Mouse (Mus musculus) midbrain, embryonic 11.5 days (tissue): ENCODE results near the gene Sft2d2. TPM values are rescaled to one million over a fixed set of nuclear protein-coding genes. Genes with fewer than 3 reads are reported as not detected.
A peak's percentile ranks its signal among the peaks of the same experiment; 100 is the strongest.

Source experiments
- ATAC-seq: fragments of 200-750 bp; cut with Nextera tagmentation; 2 replicates; pipeline ENCODE4 v1.8.0; 2017; ENCODE audit warnings: moderate TSS enrichment, moderate library complexity; ENCODE audit not compliant: low FRiP score
- DNase-seq: peaks from one replicate; pipeline ENCODE4 v3.0.0; 2015; ENCODE audit warnings: low spot score; ENCODE audit errors: missing footprints
- H3K27ac ChIP-seq: fragments of 300-500 bp; sonication (generic); 2 replicates; pipeline ENCODE4 v1.5.1; 2014; ENCODE audit warnings: low read depth, low read length
- H3K27me3 ChIP-seq: fragments of 300-500 bp; sonication (generic); 2 replicates; pipeline ENCODE4 v1.6.1; 2014; ENCODE audit warnings: mild to moderate bottlenecking, low read length, moderate library complexity, mixed read lengths; ENCODE audit not compliant: control insufficient read depth, insufficient read depth
- H3K36me3 ChIP-seq: fragments of 300-500 bp; sonication (generic); 2 replicates; pipeline ENCODE4 v1.6.1; 2014; ENCODE audit warnings: mild to moderate bottlenecking, low read length, moderate library complexity, mixed read lengths; ENCODE audit not compliant: control insufficient read depth, insufficient read depth
- H3K4me1 ChIP-seq: fragments of 300-500 bp; sonication (generic); 2 replicates; pipeline ENCODE4 v1.6.1; 2014; ENCODE audit warnings: low read length; ENCODE audit not compliant: control insufficient read depth, insufficient read depth
- H3K4me2 ChIP-seq: fragments of 300-500 bp; sonication (generic); 2 replicates; pipeline ENCODE4 v1.6.1; 2014; ENCODE audit warnings: mild to moderate bottlenecking, moderate library complexity
- H3K4me3 ChIP-seq: fragments of 300-500 bp; sonication (generic); 2 replicates; pipeline ENCODE4 v1.5.1; 2014; ENCODE audit warnings: low read depth, low read length
- H3K9ac ChIP-seq: fragments of 300-500 bp; sonication (generic); 2 replicates; pipeline ENCODE4 v1.6.1; 2014; ENCODE audit warnings: low read length
- H3K9me3 ChIP-seq: fragments of 300-500 bp; sonication (generic); 2 replicates; pipeline ENCODE4 v1.6.1; 2016; ENCODE audit warnings: low read length; ENCODE audit not compliant: control insufficient read depth
- WGBS: fragments of 180-500 bp; shearing (Covaris S2); extraction: QIAGEN DNeasy Blood & Tissue Kit; methylation state at CpG from one replicate; pipeline ENCODE4 v1.1.7; 2014; 5-methylcytosine and 5-hydroxymethylcytosine counted together
- polyA plus RNA-seq: library from polyadenylated mRNA; unstranded; fragments of >200 nt; fragmentation: Nextera tagmentation; extraction: Ambion mirVana; gene quantifications from 2 replicates; pipeline ENCODE4 v1.2.1, GENCODE M21; 2014

Gene Sft2d2
- 8.7 and 9.1 TPM in 2 replicates for polyA plus RNA-seq

GRCm38 (mm10) chr1:165193880-165194661 lies at the start of gene Sft2d2:
Gene Sft2d2 (minus strand): TSS chr1:165194438.
- DNase-seq (peak; percentile 95), ATAC-seq (peak; percentile 90)
- no peaks in the 10 kb centered on the region for H3K9me3 ChIP-seq
- H3K9ac ChIP-seq, result peak within 1 kb of the TSS; percentile 69
- H3K36me3 ChIP-seq, result no peaks in the 10 kb centered on the region
- peaks cover 3% of the 10 kb centered on the region for H3K4me1 ChIP-seq
- no peak within 1 kb of the TSS for H3K27ac ChIP-seq
- H3K4me2 ChIP-seq, result peak within 1 kb of the TSS; percentile 97
- peak within 1 kb of the TSS; percentile 74 for H3K4me3 ChIP-seq
- no peaks in the 10 kb centered on the region for H3K27me3 ChIP-seq
- WGBS, result under 1% methylated on average over 69 of the region's 69 CpGs

- under 1% methylated on average over 76 of the region's 76 CpGs for WGBS
- H3K4me2 ChIP-seq, result peak within 1 kb of the TSS; percentile 85
- peak; percentile 100 for ATAC-seq
These were observed 42.4 kb upstream of the Sft2d2 start, which contains the start of gene Tiprl for GRCm38 (mm10) chr1:165236321-165237298. Gene Tiprl (minus strand): TSS chr1:165236996.

DNA sequence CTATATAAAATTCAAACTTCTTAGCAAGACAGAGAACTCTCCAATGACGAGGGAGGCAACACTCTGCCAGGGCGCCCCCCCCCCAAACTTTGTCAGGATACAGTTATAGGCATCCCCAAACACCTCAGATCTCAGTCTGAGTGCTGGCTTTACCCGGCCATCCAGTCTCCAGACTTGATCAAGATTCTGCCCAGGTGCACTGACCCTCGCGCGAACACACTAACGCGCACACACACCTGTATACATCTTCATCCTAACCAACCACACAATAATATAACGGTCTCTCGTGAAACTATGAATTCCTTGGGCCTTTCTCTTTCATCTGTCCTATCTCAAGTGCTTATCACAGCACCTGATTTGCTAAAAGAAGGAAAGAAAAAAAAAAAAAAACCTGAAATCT lies 41.6 kb upstream of the Sft2d2 start:
- H3K27ac ChIP-seq, result no peak overlapping the region
- no peaks in the 10 kb centered on the region for H3K27me3 ChIP-seq
- H3K4me1 ChIP-seq, result peaks cover 7% of the 10 kb centered on the region
- peak overlapping the region; percentile 60 for H3K4me2 ChIP-seq
- no peaks in the 10 kb centered on the region for H3K9me3 ChIP-seq
- DNase-seq, result peak; percentile 86
- H3K36me3 ChIP-seq, result no peaks in the 10 kb centered on the region
- H3K4me3 ChIP-seq, result peak overlapping the region; percentile 80
- H3K9ac ChIP-seq, result peak overlapping the region; percentile 87
- ATAC-seq, result no peak
- 14% methylated on average over 10 of the region's 10 CpGs for WGBS

More at GRCm38 (mm10) chr1:165236321-165237298, 42.4 kb upstream of the Sft2d2 start, which contains the start of gene Tiprl:
- Histone ChIP-seq H3K4me1 (peaks cover 7% of the 10 kb centered on the region), H3K9ac (peak within 1 kb of the TSS; percentile 87), H3K36me3 (no peaks in the 10 kb centered on the region), H3K27ac (peak within 1 kb of the TSS; percentile 81), H3K9me3 (no peaks in the 10 kb centered on the region), H3K4me3 (peak within 1 kb of the TSS; percentile 80), H3K27me3 (no peaks in the 10 kb centered on the region)
- DNase-seq, result peak; percentile 99

- Histone ChIP-seq H3K4me1 (peaks cover 7% of the 10 kb centered on the region), H3K27ac (no peak overlapping the region), H3K27me3 (no peaks in the 10 kb centered on the region), H3K4me2 (no peak overlapping the region), H3K9me3 (no peaks in the 10 kb centered on the region), H3K36me3 (no peaks in the 10 kb centered on the region), H3K9ac (no peak overlapping the region), H3K4me3 (no peak overlapping the region)
- 84% methylated on average over 2 of the region's 2 CpGs for WGBS
- DNase-seq (no peak), ATAC-seq (no peak)
These were observed 39.6 kb upstream of the Sft2d2 start for GRCm38 (mm10) chr1:165233806-165234205.

GRCm38 (mm10) chr1:165230691-165231090 lies 36.5 kb upstream of the Sft2d2 start:
- Histone ChIP-seq H3K27me3 (no peaks in the 10 kb centered on the region), H3K4me2 (no peak overlapping the region)
- WGBS, result 91% methylated on average over 4 of the region's 4 CpGs

GRCm38 (mm10) chr1:165229577-165229976 lies 35.3 kb upstream of the Sft2d2 start:
- H3K27me3 ChIP-seq, result no peaks in the 10 kb centered on the region
- no peak overlapping the region for H3K4me3 ChIP-seq
- no peak overlapping the region for H3K27ac ChIP-seq
- H3K9me3 ChIP-seq, result no peaks in the 10 kb centered on the region
- DNase-seq (no peak), ATAC-seq (no peak)
- no peak overlapping the region for H3K9ac ChIP-seq
- no peaks in the 10 kb centered on the region for H3K4me1 ChIP-seq
- no peak overlapping the region for H3K4me2 ChIP-seq
- WGBS, result 93% methylated on average over 9 of the region's 9 CpGs
- H3K36me3 ChIP-seq, result no peaks in the 10 kb centered on the region

More at GRCm38 (mm10) chr1:165230691-165231090, 36.5 kb upstream of the Sft2d2 start:
- Histone ChIP-seq H3K4me1 (peaks cover 5% of the 10 kb centered on the region), H3K36me3 (no peaks in the 10 kb centered on the region), H3K4me3 (no peak overlapping the region), H3K9me3 (no peaks in the 10 kb centered on the region), H3K9ac (no peak overlapping the region), H3K27ac (no peak overlapping the region)
- ATAC-seq (no peak), DNase-seq (no peak)

DNA sequence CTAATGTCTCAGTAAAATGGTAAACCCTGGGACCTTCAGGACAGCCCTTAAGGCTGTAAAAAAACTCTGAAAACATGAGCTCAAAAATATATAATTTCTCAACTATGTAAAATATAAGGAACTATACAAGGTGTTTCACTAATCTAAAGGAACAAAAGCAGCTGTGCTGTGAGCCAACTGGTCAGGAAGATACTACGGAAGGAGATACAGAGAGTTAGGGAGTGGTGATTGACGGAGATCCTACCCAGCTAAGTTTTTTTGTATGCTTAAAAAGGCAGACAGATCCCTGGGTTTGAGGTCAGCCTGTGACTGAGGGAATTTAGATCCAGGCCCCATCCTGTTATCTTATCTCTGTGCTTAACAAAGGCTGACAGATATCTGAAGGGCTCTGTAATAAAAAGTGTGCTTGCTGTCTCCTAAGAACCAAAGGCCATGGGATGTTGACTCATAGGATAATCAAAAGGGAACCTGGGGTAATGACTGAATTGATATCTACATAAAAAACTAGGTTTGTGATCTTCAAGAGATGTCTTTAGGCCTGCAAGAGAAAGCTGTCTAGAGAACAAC lies 22.9 kb upstream of the Sft2d2 start:
- Histone ChIP-seq H3K4me1 (no peaks in the 10 kb centered on the region), H3K27ac (no peak overlapping the region), H3K4me2 (no peak overlapping the region), H3K27me3 (no peaks in the 10 kb centered on the region), H3K9me3 (no peaks in the 10 kb centered on the region), H3K9ac (no peak overlapping the region), H3K4me3 (no peak overlapping the region), H3K36me3 (peaks cover 15% of the 10 kb centered on the region; the same call in 1 of the 2 replicates)
- ATAC-seq (no peak), DNase-seq (no peak)
- WGBS, result 92% methylated on average over 2 of the region's 2 CpGs

DNA sequence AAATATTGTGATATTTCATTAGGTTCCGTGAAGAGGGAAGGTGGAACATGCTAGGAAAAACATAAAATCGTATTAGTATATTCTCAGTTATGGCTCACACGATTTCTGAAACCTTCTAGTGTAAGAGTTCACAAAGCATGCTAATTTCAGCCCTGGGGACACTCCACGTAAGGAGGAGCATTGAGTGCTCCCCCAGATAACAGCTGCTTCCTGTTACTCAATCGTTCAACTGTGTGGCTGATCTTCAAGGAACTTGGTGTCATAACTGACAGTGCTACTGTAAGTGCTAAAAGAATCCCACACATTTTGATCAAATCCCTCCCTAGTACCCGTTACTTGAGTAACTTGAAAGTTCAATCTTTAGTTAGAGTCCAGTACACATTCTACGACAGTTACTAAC lies 21.6 kb upstream of the Sft2d2 start:
- H3K27me3 ChIP-seq, result no peaks in the 10 kb centered on the region
- no peak overlapping the region for H3K27ac ChIP-seq
- H3K4me3 ChIP-seq, result no peak overlapping the region
- no peak overlapping the region for H3K9ac ChIP-seq
- ATAC-seq (no peak), DNase-seq (no peak)
- WGBS, result 92% methylated on average over 7 of the region's 7 CpGs
- no peak overlapping the region for H3K4me2 ChIP-seq
- H3K4me1 ChIP-seq, result no peaks in the 10 kb centered on the region
- H3K36me3 ChIP-seq, result peaks cover 9% of the 10 kb centered on the region; the same call in 1 of the 2 replicates
- H3K9me3 ChIP-seq, result no peaks in the 10 kb centered on the region
